Mouse (Mus musculus) mouse embryonic stem cell (cell line): ENCODE measurements around the gene Snx6.
"Not testable (repeated sequence)": the region's sequence is repeated elsewhere in the genome, so short reads cannot be mapped to it uniquely, and the experiment has no call there.

Experiments
- in situ Hi-C, 2 experiments: fragments of 300-500 bp; cut with MboI; formaldehyde crosslinking; loops; 1 replicate in 1 of 2; 3 replicates in 1 of 2; pipeline ENCODE4 v1.14.3; 2019 to 2020; ENCODE audit warnings: low sequenced_read_pairs in 2 of 2, low pct_unique_long_range_greater_than_20kb in 1 of 2, mixed read lengths in 1 of 2; ENCODE audit not compliant: unreplicated experiment in 1 of 2

Gene Snx6

GRCm38 (mm10) chr12:54807481-54807880 lies 12.0 kb upstream of the Snx6 start:
- in situ Hi-C loops = no loop called here

GRCm38 (mm10) chr12:54806131-54806530 lies 10.6 kb upstream of the Snx6 start:
- in situ Hi-C loops = no loop called here

GRCm38 (mm10) chr12:54805254-54806002 lies 9.9 kb upstream of the Snx6 start:
- in situ Hi-C loops = no loop called here

GRCm38 (mm10) chr12:54803531-54803930 lies 8.0 kb upstream of the Snx6 start:
- in situ Hi-C loops = no loop called here

- in situ Hi-C loops = no loop called here
Observed at GRCm38 (mm10) chr12:54796516-54797195, 1.2 kb upstream of the Snx6 start.

- in situ Hi-C loops = no loop called here
Observed at GRCm38 (mm10) chr12:54794392-54794791, 1.1 kb downstream of the Snx6 start.

GRCm38 (mm10) chr12:54791465-54791864 lies 4.0 kb downstream of the Snx6 start:
- in situ Hi-C loops = no loop called here

GRCm38 (mm10) chr12:54789346-54790143 lies 6.0 kb downstream of the Snx6 start:
- in situ Hi-C loops = no loop called here

GRCm38 (mm10) chr12:54763624-54764023 lies 31.9 kb downstream of the Snx6 start:
- in situ Hi-C loops = no loop called here

- in situ Hi-C loops = no loop called here
Observed at GRCm38 (mm10) chr12:54760676-54761075, 34.8 kb downstream of the Snx6 start.

- in situ Hi-C loops = no loop called here
Observed at GRCm38 (mm10) chr12:54758846-54759245, 36.7 kb downstream of the Snx6 start.

GRCm38 (mm10) chr12:54748647-54749046 lies 46.9 kb downstream of the Snx6 start:
- in situ Hi-C loops = no loop called here

GRCm38 (mm10) chr12:54738661-54739243 lies 56.8 kb downstream of the Snx6 start:
- in situ Hi-C loops = not testable (repeated sequence)

GRCm38 (mm10) chr12:54737891-54738660 lies 57.4 kb downstream of the Snx6 start:
- in situ Hi-C loops = not testable (repeated sequence)

- in situ Hi-C loops = not testable (repeated sequence)
Observed at GRCm38 (mm10) chr12:54734307-54735131, 61.0 kb downstream of the Snx6 start.

- in situ Hi-C loops = not testable (repeated sequence)
Observed at GRCm38 (mm10) chr12:54729140-54730059, 66.1 kb downstream of the Snx6 start.
